Mouse (Mus musculus): ENCODE results near the gene Epm2a. TPM values are rescaled to one million over a fixed set of nuclear protein-coding genes. Genes with fewer than 3 reads are reported as not detected.

Gene Epm2a
- total and polyA plus RNA-seq, 3 experiments: not detected

DNA sequence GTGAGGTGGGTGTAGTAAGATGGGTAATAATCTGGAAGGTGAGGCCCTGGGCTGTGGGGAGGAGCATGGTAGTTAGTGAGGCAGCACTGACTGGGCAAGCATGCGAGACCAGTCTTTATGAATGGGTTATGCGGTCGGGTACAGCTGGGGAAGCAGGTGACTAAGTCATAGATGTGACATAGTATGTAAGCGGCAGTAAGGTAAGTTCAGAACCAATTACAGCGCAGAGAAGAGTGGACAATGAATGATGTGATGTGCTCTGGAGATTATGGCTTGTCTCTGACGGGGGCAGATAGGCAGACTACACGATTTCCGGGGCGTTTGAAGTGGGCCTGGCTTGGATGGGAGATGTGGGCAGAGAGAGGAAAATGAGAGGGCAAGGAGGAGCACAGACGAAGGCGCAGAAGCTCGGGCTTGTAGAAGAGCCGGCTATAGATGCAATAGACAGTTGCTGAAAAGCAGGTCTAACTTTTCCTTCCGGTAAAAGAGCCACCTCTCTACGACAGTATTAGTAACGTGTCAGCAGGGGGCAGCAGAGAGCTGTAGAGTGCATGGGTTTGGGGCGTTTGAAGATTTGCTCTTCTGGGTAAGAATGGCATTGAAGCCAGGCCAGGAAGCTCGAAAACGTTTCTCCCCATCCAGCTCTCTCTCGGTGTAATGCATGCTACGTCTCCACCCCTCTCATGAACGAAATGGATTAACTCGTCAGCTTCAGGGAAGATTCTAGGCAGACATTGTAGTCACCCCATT, 106.5 kb downstream of the Epm2a start:
- Histone ChIP-seq H3K9me3 (replicated peaks; ENCODE audit: low read length) (no peaks in the 10 kb centered on the region), H3K79me2 (replicated peaks; ENCODE audit: control insufficient read depth, extremely low read depth, insufficient read depth, poor library complexity, severe bottlenecking) (no peaks in the 10 kb centered on the region), H3K27me3 (replicated peaks) (no peaks in the 10 kb centered on the region), H3K9ac (ENCODE audit: insufficient read depth, low read depth) (no peak overlapping the region), H3K36me3 (replicated peaks in 1 of 2; ENCODE audit: control insufficient read depth in 1 of 2, insufficient read depth in 1 of 2, low read length in 1 of 2) (no peaks in the 10 kb centered on the region), H3K4me3 (replicated peaks in 1 of 3; ENCODE audit: low read depth in 2 of 3, low read length in 2 of 3, poor library complexity in 1 of 3) (peak overlapping the region in 1 of 3 experiments; percentile 39), H3K4me1 (ENCODE audit: control insufficient read depth in 1 of 2, insufficient read depth in 2 of 2) (peaks cover 0 to 15% of the 10 kb centered on the region in 2 experiments; a peak in 2 of 4 replicates), H3K4me2 (ENCODE audit: insufficient read depth, low read depth, poor library complexity, severe bottlenecking) (peak overlapping the region; percentile 24; the same call in 1 of the 2 replicates), H3K27ac (ENCODE audit: insufficient read depth, low read depth) (no peak overlapping the region)
- TF ChIP-seq POLR2A (IDR thresholded peaks at IDR 0.05; ENCODE audit: low read depth, low read length) (no peak), TBP (conservative IDR thresholded peaks at IDR 0.05; ENCODE audit: low read depth, low read length) (no peak), E2F4 (IDR thresholded peaks at IDR 0.05; ENCODE audit: insufficient replicate concordance, low read depth, low read length) (no peak), JUN (IDR thresholded peaks at IDR 0.05; ENCODE audit: insufficient read depth, low read depth, low read length) (no peak), MEF2A (IDR thresholded peaks at IDR 0.05; ENCODE audit: borderline replicate concordance, low read depth, low read length) (no peak), UBTF (IDR thresholded peaks at IDR 0.05; ENCODE audit: low read depth, low read length) (no peak), CHD1 (IDR thresholded peaks at IDR 0.05; ENCODE audit: low read depth, low read length) (no peak), USF2 (conservative IDR thresholded peaks at IDR 0.05; ENCODE audit: low read depth, low read length) (no peak), NRF1 (IDR thresholded peaks at IDR 0.05; ENCODE audit: low read depth, low read length) (no peak), IRF4 (IDR thresholded peaks at IDR 0.05; ENCODE audit: low read depth, low read length) (no peak), EP300 (IDR thresholded peaks at IDR 0.05; ENCODE audit: low read length) (no peak), GABPA (IDR thresholded peaks at IDR 0.05; ENCODE audit: insufficient replicate concordance, low read depth, low read length) (no peak), JUND (conservative IDR thresholded peaks at IDR 0.05; ENCODE audit: low read depth, low read length) (no peak), ZKSCAN1 (IDR thresholded peaks at IDR 0.05; ENCODE audit: borderline replicate concordance, low read depth, low read length) (no peak), CHD2 (IDR thresholded peaks at IDR 0.05; ENCODE audit: low read length) (no peak), MAFK (IDR thresholded peaks at IDR 0.05; ENCODE audit: insufficient replicate concordance, low read length) (no peak), MAX (IDR thresholded peaks at IDR 0.05; ENCODE audit: low read length) (no peak; the same call in 1 of the 2 replicates), ZMIZ1 (IDR thresholded peaks at IDR 0.05; ENCODE audit: low read depth, low read length) (no peak), SMC3 (IDR thresholded peaks at IDR 0.05; ENCODE audit: low read depth, low read length) (peak; percentile 66), PAX5 (IDR thresholded peaks at IDR 0.05; ENCODE audit: low read length) (no peak), USF1 (IDR thresholded peaks at IDR 0.05; ENCODE audit: low read depth, low read length) (no peak), HCFC1 (IDR thresholded peaks at IDR 0.05; ENCODE audit: low read depth, low read length) (no peak), CTCF (conservative IDR thresholded peaks at IDR 0.05 in 1 of 2, IDR thresholded peaks at IDR 0.05 in 1 of 2; ENCODE audit: low read depth in 2 of 2, low read length in 2 of 2) (peak; percentile 80 to 86), RCOR1 (conservative IDR thresholded peaks at IDR 0.05; ENCODE audit: low read depth, low read length) (no peak), POLR2AphosphoS2 (IDR thresholded peaks at IDR 0.05; ENCODE audit: low read depth, low read length) (no peak), KAT2A (IDR thresholded peaks at IDR 0.05; ENCODE audit: insufficient replicate concordance, low read length) (no peak), ZC3H11A (IDR thresholded peaks at IDR 0.05; ENCODE audit: low read depth, low read length) (0 out of 2 replicates have a peak, but pooled peaks have one; percentile 10), NELFE (IDR thresholded peaks at IDR 0.05; ENCODE audit: low read depth, low read length) (0 out of 2 replicates have a peak, but pooled peaks have one; percentile 27), ELF1 (IDR thresholded peaks at IDR 0.05; ENCODE audit: low read depth, low read length) (no peak), RAD21 (IDR thresholded peaks at IDR 0.05; ENCODE audit: low read depth, low read length) (peak; percentile 85)
- dilution Hi-C loops (cut with MboI; ENCODE audit: extremely low pct_ligation_motif_present, extremely low pct_unique_long_range_greater_than_20kb, low sequenced_read_pairs) (no loop called here), in situ Hi-C loops (cut with MboI; ENCODE audit: low pct_ligation_motif_present, low pct_unique_long_range_greater_than_20kb, low sequenced_read_pairs) (no loop called here)
- DNase-seq (ENCODE audit: extremely low read depth): peak; percentile 90
